Mouse (Mus musculus) neural tube, embryonic 15.5 days (tissue): ENCODE results near the gene Mup8. TPM values are rescaled to one million over a fixed set of nuclear protein-coding genes. Genes with fewer than 3 reads are reported as not detected.
"Not testable (repeated sequence)": the region's sequence is repeated elsewhere in the genome, so short reads cannot be mapped to it uniquely, and the experiment has no call there.

Source experiments
- ATAC-seq: fragments of 200-750 bp; cut with Nextera tagmentation; 2 replicates; pipeline ENCODE4 v1.8.0; 2017; ENCODE audit warnings: mild to moderate bottlenecking, moderate TSS enrichment, moderate library complexity; ENCODE audit not compliant: low FRiP score
- H3K27ac ChIP-seq: fragments of 300-500 bp; sonication (generic); replicated peaks from 2 replicates; pipeline ENCODE4 v1.5.1; 2015; ENCODE audit warnings: mild to moderate bottlenecking, inconsistent platforms
- H3K27me3 ChIP-seq: fragments of 300-500 bp; sonication (generic); replicated peaks from 2 replicates; pipeline ENCODE4 v1.6.1; 2015; ENCODE audit warnings: inconsistent platforms
- H3K36me3 ChIP-seq: fragments of 300-500 bp; sonication (generic); 2 replicates; pipeline ENCODE4 v1.6.1; 2015; ENCODE audit warnings: inconsistent platforms
- H3K4me1 ChIP-seq: fragments of 300-500 bp; sonication (generic); 2 replicates; pipeline ENCODE4 v1.6.1; 2015; ENCODE audit warnings: inconsistent platforms
- H3K4me2 ChIP-seq: fragments of 300-500 bp; sonication (generic); 2 replicates; pipeline ENCODE4 v1.6.1; 2015; ENCODE audit warnings: inconsistent platforms, mild to moderate bottlenecking, moderate library complexity
- H3K4me3 ChIP-seq: fragments of 300-500 bp; sonication (generic); replicated peaks from 2 replicates; pipeline ENCODE4 v1.5.1; 2015; ENCODE audit warnings: mild to moderate bottlenecking, inconsistent platforms
- H3K9ac ChIP-seq: fragments of 300-500 bp; sonication (generic); replicated peaks from 2 replicates; pipeline ENCODE4 v1.6.1; 2015; ENCODE audit warnings: mild to moderate bottlenecking, inconsistent platforms
- H3K9me3 ChIP-seq: fragments of 300-500 bp; sonication (generic); replicated peaks from 2 replicates; pipeline ENCODE4 v1.6.1; 2016; ENCODE audit warnings: inconsistent platforms
- WGBS: fragments of 180-500 bp; shearing (Covaris S2); methylation state at CpG from one replicate; pipeline ENCODE4 v1.1.7; 2015; ENCODE audit warnings: mixed read lengths; 5-methylcytosine and 5-hydroxymethylcytosine counted together
- polyA plus RNA-seq: library from polyadenylated mRNA; unstranded; fragments of >200 nt; fragmentation: Nextera tagmentation; extraction: Ambion mirVana; gene quantifications from 2 replicates; pipeline ENCODE4 v1.2.1, GENCODE M21; 2015

The Mup8 gene
- not detected in 2 replicates for polyA plus RNA-seq

GRCm38 (mm10) chr4:60222499-60222898, at the start of gene Mup8:
Gene Mup8, minus strand, starts transcription at chr4:60222599.
- H3K4me3 ChIP-seq, H3K27me3 ChIP-seq, H3K9ac ChIP-seq, H3K27ac ChIP-seq, H3K4me2 ChIP-seq, H3K9me3 ChIP-seq, ATAC-seq, H3K36me3 ChIP-seq, H3K4me1 ChIP-seq: not testable (repeated sequence)
- 85% methylated on average over 3 of the region's 3 CpGs for WGBS

DNA sequence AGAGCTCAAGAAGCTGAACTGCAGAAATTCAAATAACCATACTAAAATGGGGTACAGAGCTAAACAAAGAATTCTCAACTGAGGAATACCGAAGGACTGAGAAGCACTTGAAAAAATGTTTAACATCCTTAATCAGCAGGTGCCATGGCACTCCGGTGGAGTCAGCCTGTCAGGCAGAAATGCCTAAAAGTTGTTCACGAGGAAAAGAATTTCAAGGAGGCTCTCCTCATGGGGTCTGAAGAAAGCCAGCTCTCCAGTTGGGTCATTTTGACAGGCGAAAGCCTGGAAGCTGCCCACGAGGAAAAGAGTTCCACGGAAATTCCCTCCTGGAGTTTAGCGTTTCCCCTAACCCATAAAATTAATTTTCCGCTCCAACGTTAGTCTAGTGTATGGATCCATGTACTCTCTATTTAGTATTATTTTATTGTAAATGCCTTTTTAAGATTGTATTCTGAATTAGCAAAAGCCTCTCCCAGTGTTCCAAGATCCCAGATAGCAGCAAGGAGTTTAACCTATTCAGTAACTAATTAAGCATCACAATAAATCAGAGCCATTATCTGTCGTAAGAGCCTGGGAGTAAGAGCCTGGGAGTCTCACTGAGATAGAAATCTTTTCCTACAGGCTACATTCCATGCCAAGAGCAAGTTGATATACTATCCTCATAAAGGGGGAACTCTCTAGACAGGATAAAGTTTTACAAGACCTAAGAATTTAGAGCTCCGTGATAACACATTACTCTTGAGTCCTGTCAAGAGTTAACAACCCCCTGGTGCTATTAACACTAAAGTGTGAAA, 43.8 kb upstream of the Mup8 start:
- not testable (repeated sequence) for H3K27ac ChIP-seq, H3K36me3 ChIP-seq

GRCm38 (mm10) chr4:60262706-60263105, 40.3 kb upstream of the Mup8 start:
- H3K4me1 ChIP-seq, ATAC-seq, H3K4me2 ChIP-seq, H3K9ac ChIP-seq, H3K27ac ChIP-seq, H3K4me3 ChIP-seq, H3K27me3 ChIP-seq, H3K9me3 ChIP-seq, H3K36me3 ChIP-seq: not testable (repeated sequence)
- WGBS: 98% methylated on average over 3 of the region's 4 CpGs

More for the DNA sequence above, 43.8 kb upstream of the Mup8 start:
- H3K4me1 ChIP-seq, H3K9me3 ChIP-seq, H3K9ac ChIP-seq, H3K27me3 ChIP-seq, H3K4me3 ChIP-seq, H3K4me2 ChIP-seq, ATAC-seq: not testable (repeated sequence)
- 61% methylated on average over 11 of the region's 11 CpGs for WGBS

Other genes starting within 250 kb of the Mup8 start
- gene Mup7, start 152.1 kb downstream of the Mup8 start, polyA plus RNA-seq: not detected in 2 replicates
- not detected in 2 replicates for gene Mup2, start 68.3 kb downstream of the Mup8 start, polyA plus RNA-seq
- gene Mup9, start 199.4 kb upstream of the Mup8 start, polyA plus RNA-seq: 0.38 TPM in 1 of 2 replicates, not detected in the other